Mouse (Mus musculus) stomach, postnatal 0 days (tissue): ENCODE measurements at regions not wholly inside any gene's neighbourhood (a gene's known extent, or its start where the extent isn't known, plus 50 kb on each side); places are given as distances from the start of the nearest gene placed in this dataset.
"Not testable (repeated sequence)": the region's sequence is repeated elsewhere in the genome, so short reads cannot be mapped to it uniquely, and the experiment has no call there.

Source experiments
- ATAC-seq: fragments of 200-750 bp; cut with Nextera tagmentation; 2 replicates; pipeline ENCODE4 v1.8.0; 2017; ENCODE audit not compliant: low FRiP score, low TSS enrichment
- DNase-seq: peaks from one replicate; pipeline ENCODE4 v3.0.0-alpha.2; 2016; ENCODE audit warnings: low spot score
- H3K27ac ChIP-seq: fragments of 300-500 bp; sonication (generic); replicated peaks from 2 replicates; pipeline ENCODE4 v1.5.1; 2014; ENCODE audit warnings: mild to moderate bottlenecking, control low read depth
- H3K27me3 ChIP-seq: fragments of 300-500 bp; sonication (generic); 2 replicates; pipeline ENCODE4 v1.6.1; 2014; ENCODE audit warnings: low read length; ENCODE audit not compliant: control insufficient read depth, insufficient read depth
- H3K36me3 ChIP-seq: fragments of 300-500 bp; sonication (generic); 2 replicates; pipeline ENCODE4 v1.6.1; 2014; ENCODE audit warnings: low read length, mixed read lengths; ENCODE audit not compliant: control insufficient read depth, insufficient read depth
- H3K4me1 ChIP-seq: fragments of 300-500 bp; sonication (generic); replicated peaks from 2 replicates; pipeline ENCODE4 v1.6.1; 2014; ENCODE audit warnings: antibody characterized with exemption; ENCODE audit not compliant: control insufficient read depth, insufficient read depth
- H3K4me2 ChIP-seq: fragments of 300-500 bp; sonication (generic); replicated peaks from 2 replicates; pipeline ENCODE4 v1.6.1; 2014; ENCODE audit warnings: low read depth, mild to moderate bottlenecking, control low read depth, moderate library complexity
- H3K4me3 ChIP-seq: fragments of 300-500 bp; sonication (generic); 2 replicates; pipeline ENCODE4 v1.5.1; 2014; ENCODE audit warnings: low read depth, low read length, control low read depth
- H3K9ac ChIP-seq: fragments of 300-500 bp; sonication (generic); 2 replicates; pipeline ENCODE4 v1.6.1; 2014; ENCODE audit warnings: mild to moderate bottlenecking, low read length, control low read depth, mixed read lengths
- H3K9me3 ChIP-seq: fragments of 300-500 bp; sonication (generic); 2 replicates; pipeline ENCODE4 v1.6.1; 2016; ENCODE audit warnings: low read length; ENCODE audit not compliant: control insufficient read depth
- CTCF ChIP-seq: IDR thresholded peaks from 2 replicates; pipeline ENCODE4 v1.5.1; 2016; ENCODE audit warnings: antibody characterized with exemption, low read depth, mild to moderate bottlenecking, moderate library complexity
- EP300 ChIP-seq: optimal IDR thresholded peaks from 2 replicates; pipeline ENCODE3; 2016; ENCODE audit warnings: antibody characterized with exemption
- WGBS: fragments of 180-500 bp; shearing (Covaris S2); extraction: QIAGEN DNeasy Blood & Tissue Kit; methylation state at CpG from one replicate; pipeline ENCODE4 v1.1.7; 2014; 5-methylcytosine and 5-hydroxymethylcytosine counted together

DNA sequence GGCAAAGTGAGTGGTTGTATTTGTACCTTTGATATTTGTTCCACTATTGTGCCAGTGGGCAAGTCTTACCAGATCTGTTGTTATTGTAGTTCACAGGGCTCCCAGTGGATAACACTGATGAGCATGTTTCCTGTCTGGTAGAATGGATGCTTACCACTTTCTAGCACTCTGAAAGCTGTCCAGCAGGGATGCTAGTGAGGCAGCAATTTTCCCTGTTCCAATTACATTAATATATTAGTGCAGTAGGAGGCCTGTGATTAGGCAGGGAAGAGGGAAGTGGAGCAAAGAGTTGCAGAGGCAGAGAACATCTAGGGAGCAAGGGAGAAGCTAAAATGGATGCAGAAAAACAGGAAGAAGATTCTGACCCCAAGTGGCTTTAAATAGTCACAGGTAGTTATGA lies 348.0 kb downstream of the Adam29 start:
- ATAC-seq, H3K36me3 ChIP-seq, DNase-seq, H3K4me3 ChIP-seq, H3K9ac ChIP-seq, H3K27ac ChIP-seq, H3K4me2 ChIP-seq, H3K4me1 ChIP-seq, H3K9me3 ChIP-seq, H3K27me3 ChIP-seq: not testable (repeated sequence)

GRCm38 (mm10) chr8:55538868-55539267 lies 367.9 kb downstream of the Adam29 start:
- H3K36me3 ChIP-seq, result no peaks in the 10 kb centered on the region
- no peak overlapping the region for H3K27ac ChIP-seq
- no peak overlapping the region for H3K4me3 ChIP-seq
- TF ChIP-seq EP300 (no peak), CTCF (no peak)
- 78% methylated on average over 5 of the region's 5 CpGs for WGBS
- no peak for ATAC-seq
- H3K27me3 ChIP-seq, result no peaks in the 10 kb centered on the region
- H3K9ac ChIP-seq, result no peak overlapping the region
- no peak for DNase-seq
- no peaks in the 10 kb centered on the region for H3K4me1 ChIP-seq
- H3K4me2 ChIP-seq, result no peak overlapping the region
- H3K9me3 ChIP-seq, result no peaks in the 10 kb centered on the region

- not testable (repeated sequence) for H3K4me1 ChIP-seq, H3K9me3 ChIP-seq, H3K36me3 ChIP-seq, H3K27me3 ChIP-seq, H3K4me2 ChIP-seq, H3K9ac ChIP-seq, H3K4me3 ChIP-seq, DNase-seq, ATAC-seq, H3K27ac ChIP-seq
- WGBS, result 26% methylated on average over 1 of the region's 1 CpGs
- peak; percentile 16; the same call in 1 of the 2 replicates for TF ChIP-seq CTCF
Observed at GRCm38 (mm10) chr8:55529397-55529796, 377.4 kb downstream of the Adam29 start.

DNA sequence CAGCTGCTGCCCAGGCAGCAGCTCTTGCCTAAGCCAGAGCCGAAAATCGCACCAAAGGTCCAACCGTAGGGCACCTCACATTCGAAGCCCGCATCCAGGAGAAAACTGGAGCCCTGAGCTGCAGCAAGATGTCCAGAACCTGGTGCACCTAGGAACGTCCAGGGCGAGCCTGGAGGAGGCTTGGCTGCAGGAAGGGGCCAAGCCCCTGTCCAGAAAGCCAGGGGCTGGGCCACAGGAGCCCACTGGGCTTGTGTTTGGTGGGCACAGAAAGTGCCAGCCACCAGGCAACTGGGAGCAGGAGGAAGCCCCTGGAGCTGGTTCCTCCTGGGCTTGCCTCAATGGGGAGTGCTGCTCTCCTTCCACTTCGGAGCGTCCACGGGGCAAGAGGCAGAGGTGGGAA lies 387.6 kb downstream of the Adam29 start:
- not testable (repeated sequence) for H3K4me2 ChIP-seq, H3K27ac ChIP-seq, H3K9ac ChIP-seq, H3K27me3 ChIP-seq, ATAC-seq, H3K9me3 ChIP-seq, H3K4me1 ChIP-seq, DNase-seq, H3K36me3 ChIP-seq, H3K4me3 ChIP-seq
- WGBS, result 82% methylated on average over 7 of the region's 10 CpGs

- no peaks in the 10 kb centered on the region for H3K9me3 ChIP-seq
- ATAC-seq, result no peak
- DNase-seq, result no peak
- no peak overlapping the region for H3K27ac ChIP-seq
- no peaks in the 10 kb centered on the region for H3K36me3 ChIP-seq
- H3K4me1 ChIP-seq, result no peaks in the 10 kb centered on the region
- no peak overlapping the region for H3K4me2 ChIP-seq
- H3K4me3 ChIP-seq, result no peak overlapping the region
- WGBS, result 26% methylated on average over 1 of the region's 1 CpGs
- no peak overlapping the region for H3K9ac ChIP-seq
- H3K27me3 ChIP-seq, result no peaks in the 10 kb centered on the region
- TF ChIP-seq CTCF, result no peak
- no peak for TF ChIP-seq EP300
Observed at GRCm38 (mm10) chr8:55477336-55477735, 429.4 kb downstream of the Adam29 start.

GRCm38 (mm10) chr8:55476923-55477322 lies 429.8 kb downstream of the Adam29 start:
- Histone ChIP-seq H3K27me3 (no peaks in the 10 kb centered on the region), H3K4me3 (no peak overlapping the region), H3K9me3 (no peaks in the 10 kb centered on the region), H3K27ac (no peak overlapping the region), H3K36me3 (no peaks in the 10 kb centered on the region), H3K9ac (no peak overlapping the region), H3K4me1 (no peaks in the 10 kb centered on the region), H3K4me2 (no peak overlapping the region)
- no peak for DNase-seq
- ATAC-seq, result no peak
- WGBS, result 45% methylated on average over 1 of the region's 1 CpGs
- TF ChIP-seq EP300, result no peak
- TF ChIP-seq CTCF, result no peak

DNA sequence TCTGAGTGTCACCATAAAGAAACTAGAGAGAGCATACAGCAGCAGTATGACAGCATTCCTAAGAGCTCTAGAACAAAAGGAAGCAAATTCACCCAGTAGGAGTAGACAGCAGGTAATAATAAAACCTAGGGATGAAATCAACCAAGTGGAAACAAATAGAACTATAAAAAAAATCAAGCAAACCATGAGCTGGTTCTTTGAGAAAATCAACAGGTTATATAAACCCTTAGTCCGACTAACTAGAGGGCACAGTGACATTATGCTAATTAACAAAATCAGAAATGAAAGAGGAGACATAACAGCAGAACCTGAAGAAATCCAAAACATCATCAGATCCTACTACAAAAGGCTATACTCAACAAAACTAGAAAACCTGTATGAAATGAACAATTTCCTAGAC lies 434.4 kb downstream of the Adam29 start:
- DNase-seq (no peak), ATAC-seq (no peak)
- H3K36me3 ChIP-seq, result no peaks in the 10 kb centered on the region
- H3K4me1 ChIP-seq, result no peaks in the 10 kb centered on the region
- H3K9ac ChIP-seq, result no peak overlapping the region
- H3K27me3 ChIP-seq, result no peaks in the 10 kb centered on the region
- no peak overlapping the region for H3K4me3 ChIP-seq
- no peak overlapping the region for H3K27ac ChIP-seq
- TF ChIP-seq CTCF (no peak), EP300 (no peak)
- H3K4me2 ChIP-seq, result no peak overlapping the region
- H3K9me3 ChIP-seq, result no peaks in the 10 kb centered on the region
- WGBS, result 74% methylated on average over 1 of the region's 1 CpGs

DNA sequence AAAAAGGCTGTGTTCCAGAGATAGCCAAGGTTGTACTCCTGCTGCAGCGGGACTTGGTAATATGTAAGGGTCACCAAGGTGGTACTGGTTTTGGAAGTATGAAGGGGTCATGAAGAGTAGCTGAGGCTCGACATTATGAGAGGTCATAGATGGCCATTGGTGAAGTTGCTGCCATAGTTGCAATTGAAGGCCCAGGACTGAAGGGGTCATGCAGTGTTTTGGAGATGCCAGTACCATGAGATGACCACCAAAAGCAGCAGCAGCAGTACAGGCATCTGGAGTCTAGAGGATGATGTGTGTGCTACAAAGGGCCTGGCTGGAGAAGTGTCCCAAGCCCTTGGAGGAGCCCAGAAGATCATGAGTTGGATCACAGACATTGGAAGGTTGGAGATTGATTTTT lies 440.0 kb downstream of the Adam29 start:
- 69% methylated on average over 2 of the region's 2 CpGs for WGBS
- DNase-seq, result not testable (repeated sequence)

GRCm38 (mm10) chr8:55465951-55466350 lies 440.8 kb downstream of the Adam29 start:
- H3K27me3 ChIP-seq, H3K9me3 ChIP-seq, H3K4me2 ChIP-seq, ATAC-seq, H3K9ac ChIP-seq, H3K27ac ChIP-seq, H3K4me1 ChIP-seq, H3K36me3 ChIP-seq, H3K4me3 ChIP-seq, DNase-seq: not testable (repeated sequence)
- WGBS, result 77% methylated on average over 1 of the region's 1 CpGs

More for the DNA sequence above, 440.0 kb downstream of the Adam29 start:
- not testable (repeated sequence) for H3K9ac ChIP-seq, ATAC-seq, H3K27ac ChIP-seq, H3K36me3 ChIP-seq, H3K4me2 ChIP-seq, H3K27me3 ChIP-seq, H3K9me3 ChIP-seq, H3K4me3 ChIP-seq, H3K4me1 ChIP-seq
